ENCODE assay signal across 8 mouse cellular contexts in the genomic region with DNA sequence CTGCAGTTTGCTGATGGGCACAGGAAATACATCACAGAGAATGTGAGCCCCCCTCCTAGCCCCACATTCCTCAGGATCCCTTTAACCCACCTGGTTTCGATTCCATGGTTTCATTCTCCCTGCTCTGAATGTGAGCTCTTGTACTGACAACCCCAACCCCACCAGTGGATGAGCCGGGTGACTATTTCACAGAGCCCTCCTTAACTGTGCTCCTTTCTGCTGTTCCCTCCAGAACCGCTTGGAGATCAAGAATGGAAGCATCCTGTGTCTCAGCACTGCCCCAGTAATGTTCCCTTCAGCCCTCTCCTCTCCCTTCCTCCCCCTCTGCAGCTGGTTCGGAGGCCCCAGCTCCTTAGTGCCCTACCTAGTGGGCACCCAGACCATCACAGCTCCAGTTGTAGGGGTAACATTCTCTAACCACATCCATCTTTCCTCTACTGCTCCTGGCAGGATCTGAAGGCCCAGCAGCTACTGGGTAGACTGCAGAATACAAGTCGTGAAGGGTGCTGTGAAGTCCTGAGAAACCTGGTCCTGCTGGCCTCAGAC. TPM values are rescaled to one million over a fixed set of nuclear protein-coding genes. Genes with fewer than 3 reads are reported as not detected.
DNase-seq lines count a peak whose midpoint lies in the region; ATAC-seq and TF ChIP-seq lines count a peak whose summit lies in the region.

No protein-coding gene starts in this region.

- H3K4me2 ChIP-seq in forebrain, embryonic 15.5 days (replicated peaks): 0 out of 2 replicates have a peak overlapping the region, but pooled peaks have one; percentile 23
- peak overlapping the region; percentile 56 for H3K4me2 ChIP-seq in liver, embryonic 12.5 days

- H3K9ac ChIP-seq in forebrain, embryonic 15.5 days (replicated peaks): no peak overlapping the region
- H3K9ac ChIP-seq in liver, embryonic 12.5 days: peak overlapping the region; percentile 56; the same call in 1 of the 2 replicates

- no peaks in the 10 kb centered on the region for H3K9me3 ChIP-seq in forebrain, embryonic 15.5 days
- no peaks in the 10 kb centered on the region for H3K9me3 ChIP-seq in liver, embryonic 12.5 days (replicated peaks)

- H3K4me3 ChIP-seq in gastrocnemius, adult 2 months: peak overlapping the region; percentile 70
- no peak overlapping the region for H3K4me3 ChIP-seq in forebrain, embryonic 15.5 days
- H3K4me3 ChIP-seq in liver, embryonic 12.5 days: peak overlapping the region; percentile 28

- ATAC-seq in CD4-positive, CD25-positive, alpha-beta regulatory T cell, adult 4 months: peak; percentile 20
- 0 out of 2 replicates have a peak, but pooled peaks have one; percentile 11 for ATAC-seq in forebrain, embryonic 15.5 days (replicated peaks)
- ATAC-seq in liver, embryonic 12.5 days: no peak; the same call in 1 of the 2 replicates

- no peaks in the 10 kb centered on the region for H3K27me3 ChIP-seq in forebrain, embryonic 15.5 days
- H3K27me3 ChIP-seq in liver, embryonic 12.5 days (replicated peaks): no peaks in the 10 kb centered on the region

- H3K36me3 ChIP-seq in forebrain, embryonic 15.5 days: peaks cover 43% of the 10 kb centered on the region
- peaks cover 100% of the 10 kb centered on the region for H3K36me3 ChIP-seq in liver, embryonic 12.5 days

- peak overlapping the region; percentile 78; the same call in 1 of the 2 replicates for H3K27ac ChIP-seq in gastrocnemius, adult 2 months
- H3K27ac ChIP-seq in forebrain, embryonic 15.5 days (replicated peaks): no peak overlapping the region
- peak overlapping the region; percentile 63 for H3K27ac ChIP-seq in liver, embryonic 12.5 days

- 70% methylated on average over 5 of the region's 5 CpGs for WGBS in forebrain, embryonic 15.5 days
- 74% methylated on average over 5 of the region's 5 CpGs for WGBS in liver, embryonic 12.5 days (ENCODE audit: insufficient replicate concordance)

- peak; percentile 14 for DNase-seq in gastrocnemius, adult 2 months
- no peak for DNase-seq in gastrocnemius, postnatal 25 days
- DNase-seq in adipocyte (ENCODE audit: low spot score): no peak
- no peak for DNase-seq in gastrocnemius, postnatal 36 days
- no peak for DNase-seq in frontal cortex, postnatal 10 days (ENCODE audit: low spot score in 2 of 2)

- intact Hi-C loops in gastrocnemius, adult 2 months (cut with DNase I): no loop called here
- intact Hi-C loops in gastrocnemius, postnatal 36 days (cut with DNase I): no loop called here

- peaks cover 14% of the 10 kb centered on the region for H3K4me1 ChIP-seq in forebrain, embryonic 15.5 days
- H3K4me1 ChIP-seq in liver, embryonic 12.5 days: peaks cover 56% of the 10 kb centered on the region

- TF ChIP-seq CTCF in gastrocnemius, adult 2 months (IDR thresholded peaks at IDR 0.05): no peak

RNA-seq across cellular contexts. Expression of a gene that starts 0.8 kb away (rescaled TPM):
- total RNA-seq in gastrocnemius, adult 2 months (2021): 1 to 10 TPM; 1.2 to 1.6 TPM
- under 1 TPM; 0.49 to 0.99 TPM for total RNA-seq in gastrocnemius, postnatal 25 days (2021)
- polyA plus RNA-seq in CD4-positive, CD25-positive, alpha-beta regulatory T cell, adult 4 months (2017; shearing (Covaris generic)): 10 to 100 TPM in 1 of 2 experiments, 1 to 10 TPM in 1; 7.4 to 13.5 TPM
- polyA plus RNA-seq in forebrain, embryonic 15.5 days (2015; fragmentation: Nextera tagmentation; extraction: Ambion mirVana): 0.84 and 0.98 TPM in 2 replicates
- polyA plus RNA-seq in liver, embryonic 12.5 days (2016; fragmentation: Nextera tagmentation; extraction: Ambion mirVana): 2.7 and 3.0 TPM in 2 replicates
- under 1 TPM; 0.66 to 0.94 TPM for total RNA-seq in gastrocnemius, postnatal 36 days (2021)

RNA-seq across cellular contexts. Expression of a gene that starts 8.8 kb away (rescaled TPM):
- total RNA-seq in gastrocnemius, adult 2 months (2021): 10 to 100 TPM; 26.8 to 29.7 TPM
- 10 to 100 TPM; 21.8 to 24.5 TPM for total RNA-seq in gastrocnemius, postnatal 25 days (2021)
- 10 to 100 TPM; 44.5 to 56.2 TPM for polyA plus RNA-seq in CD4-positive, CD25-positive, alpha-beta regulatory T cell, adult 4 months (2017; shearing (Covaris generic))
- 44.2 and 48.1 TPM in 2 replicates for polyA plus RNA-seq in forebrain, embryonic 15.5 days (2015; fragmentation: Nextera tagmentation; extraction: Ambion mirVana)
- polyA plus RNA-seq in liver, embryonic 12.5 days (2016; fragmentation: Nextera tagmentation; extraction: Ambion mirVana): 239 TPM in 2 replicates
- 10 to 100 TPM; 21.1 to 25.2 TPM for total RNA-seq in gastrocnemius, postnatal 36 days (2021)

RNA-seq across cellular contexts. Expression of a gene that starts 10.3 kb away (rescaled TPM):
- total RNA-seq in gastrocnemius, adult 2 months (2021): 1 to 10 TPM in 1 of 2 experiments, under 1 TPM in 1; 0.84 to 2.3 TPM
- total RNA-seq in gastrocnemius, postnatal 25 days (2021): 1 to 10 TPM; 1.4 to 2.5 TPM
- polyA plus RNA-seq in CD4-positive, CD25-positive, alpha-beta regulatory T cell, adult 4 months (2017; shearing (Covaris generic)): 1 to 10 TPM in 1 of 2 experiments, not detected in 1; 1.1 TPM
- 10.1 and 11.9 TPM in 2 replicates for polyA plus RNA-seq in forebrain, embryonic 15.5 days (2015; fragmentation: Nextera tagmentation; extraction: Ambion mirVana)
- 11.9 and 13.8 TPM in 2 replicates for polyA plus RNA-seq in liver, embryonic 12.5 days (2016; fragmentation: Nextera tagmentation; extraction: Ambion mirVana)
- 1 to 10 TPM; 1.5 to 2.6 TPM for total RNA-seq in gastrocnemius, postnatal 36 days (2021)

RNA-seq across cellular contexts. Expression of a gene that starts 16.6 kb away (rescaled TPM):
- under 1 TPM; 0.33 to 0.98 TPM for total RNA-seq in gastrocnemius, adult 2 months (2021)
- under 1 TPM; 0.64 to 0.84 TPM for total RNA-seq in gastrocnemius, postnatal 25 days (2021)
- polyA plus RNA-seq in CD4-positive, CD25-positive, alpha-beta regulatory T cell, adult 4 months (2017; shearing (Covaris generic)): 1 to 10 TPM in 1 of 2 experiments, under 1 TPM in 1; 0.90 to 2.6 TPM
- polyA plus RNA-seq in forebrain, embryonic 15.5 days (2015; fragmentation: Nextera tagmentation; extraction: Ambion mirVana): 96.2 and 101 TPM in 2 replicates
- polyA plus RNA-seq in liver, embryonic 12.5 days (2016; fragmentation: Nextera tagmentation; extraction: Ambion mirVana): 1.6 TPM in 2 replicates
- total RNA-seq in gastrocnemius, postnatal 36 days (2021): under 1 TPM; 0.35 to 0.82 TPM

RNA-seq across cellular contexts. Expression of a gene that starts 19.9 kb away (rescaled TPM):
- 1 to 10 TPM in 1 of 2 experiments, under 1 TPM in 1; 0.99 to 1.3 TPM for total RNA-seq in gastrocnemius, adult 2 months (2021)
- total RNA-seq in gastrocnemius, postnatal 25 days (2021): 1 to 10 TPM in 1 of 2 experiments, under 1 TPM in 1; 0.87 to 1.4 TPM
- 1 to 10 TPM; 1.7 to 6.2 TPM for polyA plus RNA-seq in CD4-positive, CD25-positive, alpha-beta regulatory T cell, adult 4 months (2017; shearing (Covaris generic))
- 0.59 and 0.83 TPM in 2 replicates for polyA plus RNA-seq in forebrain, embryonic 15.5 days (2015; fragmentation: Nextera tagmentation; extraction: Ambion mirVana)
- 9.9 and 10.0 TPM in 2 replicates for polyA plus RNA-seq in liver, embryonic 12.5 days (2016; fragmentation: Nextera tagmentation; extraction: Ambion mirVana)
- 1 to 10 TPM in 1 of 2 experiments, under 1 TPM in 1; 0.99 to 1.1 TPM for total RNA-seq in gastrocnemius, postnatal 36 days (2021)
